Mouse (Mus musculus) cerebellum, adult 2 months (tissue): ENCODE measurements around the gene Gm13694.

ENCODE experiments used
- CTCF ChIP-seq: fragments of 200-500 bp; IDR thresholded peaks from 2 replicates; pipeline ENCODE4 v1.5.1; 2011; ENCODE audit warnings: low read depth, mild to moderate bottlenecking, control low read depth, low read length, moderate library complexity, borderline replicate concordance; ENCODE audit not compliant: insufficient read depth
- POLR2A ChIP-seq: fragments of 200-500 bp; IDR thresholded peaks from 2 replicates; pipeline ENCODE4 v1.6.1; 2011; ENCODE audit warnings: low read length, control low read depth, borderline replicate concordance; ENCODE audit not compliant: insufficient read depth

DNA sequence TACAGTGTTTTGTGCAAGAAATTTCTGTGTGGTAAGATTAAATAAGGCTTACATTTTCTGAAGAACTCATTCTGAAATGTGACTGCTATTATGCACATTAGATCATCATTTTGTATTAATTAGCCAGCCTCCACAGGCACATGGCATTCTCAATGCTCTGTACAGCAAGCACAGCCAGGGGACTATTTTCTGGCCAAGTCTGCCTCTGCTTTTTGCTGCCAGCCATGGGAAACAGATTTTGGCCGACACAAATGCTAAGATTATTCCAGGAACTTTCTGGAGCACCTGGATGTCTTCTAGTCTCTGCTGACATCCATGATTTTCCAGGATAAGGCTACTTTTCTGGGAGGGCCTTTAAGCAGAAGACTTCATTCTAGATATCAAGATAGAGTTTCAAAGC is 30.2 kb downstream of the Gm13694 start:
- TF ChIP-seq POLR2A (no peak), CTCF (no peak)
